Mouse (Mus musculus): ENCODE measurements around the gene Efcab5. TPM values are rescaled to one million over a fixed set of nuclear protein-coding genes. Genes with fewer than 3 reads are reported as not detected.

Gene Efcab5
- total and polyA plus RNA-seq, 3 experiments: 0.04 to 0.66 (median 0.53) TPM

- DNase-seq (ENCODE audit: low spot score) (no peak), ATAC-seq (ENCODE audit: extremely low read depth, insufficient number of reproducible peaks, low FRiP score, poor library complexity, severe bottlenecking) (no peak)
- Histone ChIP-seq H3K4me3 (ENCODE audit: low read depth, low read length) (no peak overlapping the region), H3K27me3 (ENCODE audit: insufficient read depth, low read length) (no peaks in the 10 kb centered on the region), H3K4me1 (ENCODE audit: insufficient read depth, low read depth, low read length) (peaks cover 18% of the 10 kb centered on the region), H3K36me3 (replicated peaks) (peaks cover 75% of the 10 kb centered on the region), H3K9me3 (replicated peaks) (no peaks in the 10 kb centered on the region)
- TF ChIP-seq POLR2AphosphoS5 (IDR thresholded peaks at IDR 0.05; ENCODE audit: insufficient replicate concordance, low read depth, low read length): no peak
- no peak for TF ChIP-seq GATA1 (IDR thresholded peaks at IDR 0.05; ENCODE audit: borderline replicate concordance, low read length)
- TF ChIP-seq TAL1 (conservative IDR thresholded peaks at IDR 0.05; ENCODE audit: low read depth, low read length): no peak
- no peak for TF ChIP-seq GATA2 (IDR thresholded peaks at IDR 0.05; ENCODE audit: borderline replicate concordance, low read depth, low read length)
- TF ChIP-seq CTCF (IDR thresholded peaks at IDR 0.05; ENCODE audit: low read depth, low read length): no peak
Observed at GRCm38 (mm10) chr11:77070721-77071120, 118.0 kb downstream of the Efcab5 start.

- ATAC-seq (ENCODE audit: extremely low read depth, insufficient number of reproducible peaks, low FRiP score, poor library complexity, severe bottlenecking) (0 out of 2 replicates have a peak, but pooled peaks have one; percentile 22), DNase-seq (ENCODE audit: low spot score) (no peak)
- Histone ChIP-seq H3K27me3 (ENCODE audit: insufficient read depth, low read length) (no peaks in the 10 kb centered on the region), H3K4me1 (ENCODE audit: insufficient read depth, low read depth, low read length) (peaks cover 19% of the 10 kb centered on the region), H3K4me3 (ENCODE audit: low read depth, low read length) (no peak overlapping the region), H3K9me3 (replicated peaks) (no peaks in the 10 kb centered on the region), H3K36me3 (replicated peaks) (peaks cover 73% of the 10 kb centered on the region)
- TF ChIP-seq POLR2AphosphoS5 (IDR thresholded peaks at IDR 0.05; ENCODE audit: insufficient replicate concordance, low read depth, low read length) (no peak), CTCF (IDR thresholded peaks at IDR 0.05; ENCODE audit: low read depth, low read length) (no peak), GATA1 (IDR thresholded peaks at IDR 0.05; ENCODE audit: borderline replicate concordance, low read length) (no peak), TAL1 (conservative IDR thresholded peaks at IDR 0.05; ENCODE audit: low read depth, low read length) (no peak), GATA2 (IDR thresholded peaks at IDR 0.05; ENCODE audit: borderline replicate concordance, low read depth, low read length) (no peak)
Observed at GRCm38 (mm10) chr11:77068825-77069224, 119.9 kb downstream of the Efcab5 start.

GRCm38 (mm10) chr11:77063406-77063805, 125.4 kb downstream of the Efcab5 start:
- Histone ChIP-seq H3K9me3 (replicated peaks) (no peaks in the 10 kb centered on the region), H3K27me3 (ENCODE audit: insufficient read depth, low read length) (no peaks in the 10 kb centered on the region), H3K4me1 (ENCODE audit: insufficient read depth, low read depth, low read length) (0 out of 2 replicates have a peak, but pooled peaks cover 4% of the 10 kb centered on the region), H3K4me3 (ENCODE audit: low read depth, low read length) (no peak overlapping the region), H3K36me3 (replicated peaks) (peaks cover 62% of the 10 kb centered on the region)
- no peak for DNase-seq (ENCODE audit: low spot score)
- TF ChIP-seq GATA1 (IDR thresholded peaks at IDR 0.05; ENCODE audit: borderline replicate concordance, low read length) (no peak), CTCF (IDR thresholded peaks at IDR 0.05; ENCODE audit: low read depth, low read length) (no peak), POLR2AphosphoS5 (IDR thresholded peaks at IDR 0.05; ENCODE audit: insufficient replicate concordance, low read depth, low read length) (no peak)
- ATAC-seq (ENCODE audit: extremely low read depth, insufficient number of reproducible peaks, low FRiP score, poor library complexity, severe bottlenecking): no peak

- no peak for TF ChIP-seq TAL1 (conservative IDR thresholded peaks at IDR 0.05; ENCODE audit: low read depth, low read length)
- no peak for TF ChIP-seq CTCF (IDR thresholded peaks at IDR 0.05; ENCODE audit: low read depth, low read length)
- TF ChIP-seq GATA2 (IDR thresholded peaks at IDR 0.05; ENCODE audit: borderline replicate concordance, low read depth, low read length): no peak
- no peak for TF ChIP-seq GATA1 (IDR thresholded peaks at IDR 0.05; ENCODE audit: borderline replicate concordance, low read length)
- no peak for TF ChIP-seq POLR2AphosphoS5 (IDR thresholded peaks at IDR 0.05; ENCODE audit: insufficient replicate concordance, low read depth, low read length)
- Histone ChIP-seq H3K4me3 (ENCODE audit: low read depth, low read length) (no peak overlapping the region), H3K4me1 (ENCODE audit: insufficient read depth, low read depth, low read length) (0 out of 2 replicates have a peak, but pooled peaks cover 4% of the 10 kb centered on the region), H3K27me3 (ENCODE audit: insufficient read depth, low read length) (no peaks in the 10 kb centered on the region), H3K9me3 (replicated peaks) (no peaks in the 10 kb centered on the region), H3K36me3 (replicated peaks) (peaks cover 57% of the 10 kb centered on the region)
- ATAC-seq (ENCODE audit: extremely low read depth, insufficient number of reproducible peaks, low FRiP score, poor library complexity, severe bottlenecking): no peak
- DNase-seq (ENCODE audit: low spot score): no peak
Observed at GRCm38 (mm10) chr11:77061951-77062350, 126.8 kb downstream of the Efcab5 start.

- Histone ChIP-seq H3K36me3 (replicated peaks) (peaks cover 30% of the 10 kb centered on the region), H3K27me3 (ENCODE audit: insufficient read depth, low read length) (peaks cover 12% of the 10 kb centered on the region), H3K9me3 (replicated peaks) (no peaks in the 10 kb centered on the region), H3K4me1 (ENCODE audit: insufficient read depth, low read depth, low read length) (no peaks in the 10 kb centered on the region), H3K4me3 (ENCODE audit: low read depth, low read length) (no peak overlapping the region)
- no peak for DNase-seq (ENCODE audit: low spot score)
- no peak for ATAC-seq (ENCODE audit: extremely low read depth, insufficient number of reproducible peaks, low FRiP score, poor library complexity, severe bottlenecking)
- TF ChIP-seq TAL1 (conservative IDR thresholded peaks at IDR 0.05; ENCODE audit: low read depth, low read length): no peak
- no peak for TF ChIP-seq GATA1 (IDR thresholded peaks at IDR 0.05; ENCODE audit: borderline replicate concordance, low read length)
- TF ChIP-seq POLR2AphosphoS5 (IDR thresholded peaks at IDR 0.05; ENCODE audit: insufficient replicate concordance, low read depth, low read length): no peak
- no peak for TF ChIP-seq GATA2 (IDR thresholded peaks at IDR 0.05; ENCODE audit: borderline replicate concordance, low read depth, low read length)
Observed at GRCm38 (mm10) chr11:77042816-77043215, 146.0 kb downstream of the Efcab5 start.

- Histone ChIP-seq H3K27me3 (ENCODE audit: insufficient read depth, low read length) (peaks cover 15% of the 10 kb centered on the region), H3K4me1 (ENCODE audit: insufficient read depth, low read depth, low read length) (no peaks in the 10 kb centered on the region), H3K36me3 (replicated peaks) (peaks cover 24% of the 10 kb centered on the region), H3K9me3 (replicated peaks) (no peaks in the 10 kb centered on the region), H3K4me3 (ENCODE audit: low read depth, low read length) (no peak overlapping the region)
- no peak for ATAC-seq (ENCODE audit: extremely low read depth, insufficient number of reproducible peaks, low FRiP score, poor library complexity, severe bottlenecking)
- no peak for DNase-seq (ENCODE audit: low spot score)
- TF ChIP-seq GATA1 (IDR thresholded peaks at IDR 0.05; ENCODE audit: borderline replicate concordance, low read length): no peak
- no peak for TF ChIP-seq TAL1 (conservative IDR thresholded peaks at IDR 0.05; ENCODE audit: low read depth, low read length)
- no peak for TF ChIP-seq CTCF (IDR thresholded peaks at IDR 0.05; ENCODE audit: low read depth, low read length)
- no peak for TF ChIP-seq POLR2AphosphoS5 (IDR thresholded peaks at IDR 0.05; ENCODE audit: insufficient replicate concordance, low read depth, low read length)
- no peak for TF ChIP-seq GATA2 (IDR thresholded peaks at IDR 0.05; ENCODE audit: borderline replicate concordance, low read depth, low read length)
Observed at GRCm38 (mm10) chr11:77041891-77042290, 146.9 kb downstream of the Efcab5 start.

Other genes starting within 250 kb of the Efcab5 start
- not detected in 2 replicates for gene Slc6a4, start 190.4 kb downstream of the Efcab5 start, total RNA-seq (2014; fragmentation: Nextera tagmentation)
- gene Slc6a4, start 190.4 kb downstream of the Efcab5 start, total RNA-seq (2017): 0.12 and 0.27 TPM in 2 replicates
- not detected in 2 replicates for gene Slc6a4, start 190.4 kb downstream of the Efcab5 start, polyA plus RNA-seq (2012)
- gene Nsrp1, start 110.5 kb downstream of the Efcab5 start, total RNA-seq (2014; fragmentation: Nextera tagmentation): 74.6 and 77.7 TPM in 2 replicates
- 20.0 and 28.7 TPM in 2 replicates for gene Nsrp1, start 110.5 kb downstream of the Efcab5 start, total RNA-seq (2017)
- gene Nsrp1, start 110.5 kb downstream of the Efcab5 start, polyA plus RNA-seq (2012): 4.5 and 5.4 TPM in 2 replicates
- gene Ssh2, start 27.3 kb upstream of the Efcab5 start, total RNA-seq (2014; fragmentation: Nextera tagmentation): 33.9 and 34.6 TPM in 2 replicates
- 12.4 and 15.1 TPM in 2 replicates for gene Ssh2, start 27.3 kb upstream of the Efcab5 start, total RNA-seq (2017)
- gene Ssh2, start 27.3 kb upstream of the Efcab5 start, polyA plus RNA-seq (2012): 25.0 and 38.5 TPM in 2 replicates